Mouse (Mus musculus): ENCODE results near the gene Apc2. TPM values are rescaled to one million over a fixed set of nuclear protein-coding genes. Genes with fewer than 3 reads are reported as not detected.

Gene Apc2
- polyA plus RNA-seq, 2 experiments: 0.04 TPM; not detected in 1

GRCm38 (mm10) chr10:80296824-80297223, 1.0 kb downstream of the Apc2 start:
- no peak overlapping the region for H3K9ac ChIP-seq (replicated peaks)
- no peak for DNase-seq (ENCODE audit: low read depth in 3 of 3, low spot score in 3 of 3)
- H3K36me3 ChIP-seq (replicated peaks; ENCODE audit: control insufficient read depth, insufficient read depth, low read depth): peaks cover 16% of the 10 kb centered on the region
- WGBS (ENCODE audit: insufficient replicate concordance): 68% methylated on average over 5 of the region's 5 CpGs
- no peak overlapping the region for H3K4me2 ChIP-seq (ENCODE audit: low read depth)
- no peak for TF ChIP-seq CTCF (IDR thresholded peaks at IDR 0.05; ENCODE audit: low read depth)
- TF ChIP-seq EP300 (IDR thresholded peaks at IDR 0.05; ENCODE audit: low read depth): no peak
- no peak overlapping the region for H3K27ac ChIP-seq
- H3K4me1 ChIP-seq (replicated peaks; ENCODE audit: control insufficient read depth in 2 of 2, insufficient read depth in 2 of 2, low read length in 1 of 2): peaks cover 7 to 17% of the 10 kb centered on the region in 2 experiments
- H3K27me3 ChIP-seq (ENCODE audit: control insufficient read depth, insufficient read depth, low read length): peaks cover 50% of the 10 kb centered on the region
- H3K9me3 ChIP-seq (ENCODE audit: control insufficient read depth, low read length): no peaks in the 10 kb centered on the region
- ATAC-seq (ENCODE audit: insufficient read depth): no peak
- no peak overlapping the region for H3K4me3 ChIP-seq (ENCODE audit: insufficient read depth in 1 of 2, low read depth in 2 of 2, low read length in 2 of 2)

- H3K27ac ChIP-seq: no peak overlapping the region
- H3K4me3 ChIP-seq (ENCODE audit: insufficient read depth in 1 of 2, low read depth in 2 of 2, low read length in 2 of 2): no peak overlapping the region
- peaks cover 4 to 14% of the 10 kb centered on the region in 2 experiments; a peak in 3 of 4 replicates for H3K4me1 ChIP-seq (replicated peaks; ENCODE audit: control insufficient read depth in 2 of 2, insufficient read depth in 2 of 2, low read length in 1 of 2)
- H3K27me3 ChIP-seq (ENCODE audit: control insufficient read depth, insufficient read depth, low read length): peaks cover 53% of the 10 kb centered on the region
- no peak overlapping the region for H3K9ac ChIP-seq (replicated peaks)
- 43% methylated on average over 8 of the region's 8 CpGs for WGBS (ENCODE audit: insufficient replicate concordance)
- H3K36me3 ChIP-seq (replicated peaks; ENCODE audit: control insufficient read depth, insufficient read depth, low read depth): peaks cover 16% of the 10 kb centered on the region
- DNase-seq (ENCODE audit: low read depth in 3 of 3, low spot score in 3 of 3): no peak
- ATAC-seq (ENCODE audit: insufficient read depth): no peak
- TF ChIP-seq EP300 (IDR thresholded peaks at IDR 0.05; ENCODE audit: low read depth) (no peak), CTCF (IDR thresholded peaks at IDR 0.05; ENCODE audit: low read depth) (no peak)
- no peaks in the 10 kb centered on the region for H3K9me3 ChIP-seq (ENCODE audit: control insufficient read depth, low read length)
- H3K4me2 ChIP-seq (ENCODE audit: low read depth): no peak overlapping the region
These were observed 1.9 kb downstream of the Apc2 start for GRCm38 (mm10) chr10:80297526-80298133.

- Histone ChIP-seq H3K27me3 (ENCODE audit: control insufficient read depth, insufficient read depth, low read length) (peaks cover 59% of the 10 kb centered on the region), H3K4me2 (ENCODE audit: low read depth) (no peak overlapping the region), H3K4me1 (replicated peaks; ENCODE audit: control insufficient read depth in 2 of 2, insufficient read depth in 2 of 2, low read length in 1 of 2) (peaks cover 2 to 12% of the 10 kb centered on the region in 2 experiments; a peak in 2 of 4 replicates), H3K36me3 (replicated peaks; ENCODE audit: control insufficient read depth, insufficient read depth, low read depth) (peaks cover 10% of the 10 kb centered on the region), H3K27ac (no peak overlapping the region), H3K4me3 (ENCODE audit: insufficient read depth in 1 of 2, low read depth in 2 of 2, low read length in 2 of 2) (no peak overlapping the region), H3K9ac (replicated peaks) (no peak overlapping the region), H3K9me3 (ENCODE audit: control insufficient read depth, low read length) (no peaks in the 10 kb centered on the region)
- no peak for ATAC-seq (ENCODE audit: insufficient read depth)
- WGBS (ENCODE audit: insufficient replicate concordance): 7% methylated on average over 26 of the region's 26 CpGs
- TF ChIP-seq CTCF (IDR thresholded peaks at IDR 0.05; ENCODE audit: low read depth): no peak
- TF ChIP-seq EP300 (IDR thresholded peaks at IDR 0.05; ENCODE audit: low read depth): no peak
- no peak for DNase-seq (ENCODE audit: low read depth in 3 of 3, low spot score in 3 of 3)
These were observed 2.9 kb downstream of the Apc2 start for GRCm38 (mm10) chr10:80298571-80299281.

GRCm38 (mm10) chr10:80299301-80299700, 3.5 kb downstream of the Apc2 start:
- WGBS (ENCODE audit: insufficient replicate concordance): 9% methylated on average over 15 of the region's 15 CpGs
- Histone ChIP-seq H3K4me1 (replicated peaks; ENCODE audit: control insufficient read depth in 2 of 2, insufficient read depth in 2 of 2, low read length in 1 of 2) (peaks cover 2 to 9% of the 10 kb centered on the region in 2 experiments; a peak in 2 of 4 replicates), H3K9ac (replicated peaks) (no peak overlapping the region), H3K27ac (no peak overlapping the region), H3K4me2 (ENCODE audit: low read depth) (no peak overlapping the region), H3K36me3 (replicated peaks; ENCODE audit: control insufficient read depth, insufficient read depth, low read depth) (peaks cover 7% of the 10 kb centered on the region), H3K4me3 (ENCODE audit: insufficient read depth in 1 of 2, low read depth in 2 of 2, low read length in 2 of 2) (no peak overlapping the region), H3K27me3 (ENCODE audit: control insufficient read depth, insufficient read depth, low read length) (peaks cover 65% of the 10 kb centered on the region), H3K9me3 (ENCODE audit: control insufficient read depth, low read length) (no peaks in the 10 kb centered on the region)
- ATAC-seq (ENCODE audit: insufficient read depth) (no peak), DNase-seq (ENCODE audit: low read depth in 3 of 3, low spot score in 3 of 3) (no peak)
- TF ChIP-seq EP300 (IDR thresholded peaks at IDR 0.05; ENCODE audit: low read depth) (no peak), CTCF (IDR thresholded peaks at IDR 0.05; ENCODE audit: low read depth) (no peak)

DNA sequence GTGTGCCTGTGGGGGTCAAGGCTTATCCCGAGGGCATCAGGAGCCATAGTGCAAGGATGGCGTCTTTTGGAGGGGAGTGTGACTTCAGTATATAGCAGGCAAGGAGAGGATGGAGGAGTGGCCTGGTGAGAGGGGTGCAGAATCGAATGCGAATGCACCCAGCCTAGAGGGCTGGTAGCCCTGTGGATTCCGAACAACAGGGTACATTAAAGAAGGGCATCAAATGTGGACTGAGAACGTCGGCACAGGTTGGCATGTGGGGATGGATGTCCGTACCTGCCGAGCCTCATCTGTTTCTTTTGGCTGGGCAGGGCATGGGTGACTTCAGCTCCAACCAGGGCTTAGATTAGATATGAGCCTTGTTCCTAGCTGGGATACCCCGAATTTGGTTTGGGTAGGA, 4.0 kb downstream of the Apc2 start:
- H3K9ac ChIP-seq (replicated peaks): no peak overlapping the region
- H3K4me2 ChIP-seq (ENCODE audit: low read depth): no peak overlapping the region
- H3K27me3 ChIP-seq (ENCODE audit: control insufficient read depth, insufficient read depth, low read length): peaks cover 70% of the 10 kb centered on the region
- peaks cover 2 to 5% of the 10 kb centered on the region in 2 experiments; a peak in 2 of 4 replicates for H3K4me1 ChIP-seq (replicated peaks; ENCODE audit: control insufficient read depth in 2 of 2, insufficient read depth in 2 of 2, low read length in 1 of 2)
- DNase-seq (ENCODE audit: low read depth in 3 of 3, low spot score in 3 of 3): no peak
- 40% methylated on average over 10 of the region's 10 CpGs for WGBS (ENCODE audit: insufficient replicate concordance)
- H3K27ac ChIP-seq: no peak overlapping the region
- TF ChIP-seq EP300 (IDR thresholded peaks at IDR 0.05; ENCODE audit: low read depth) (no peak), CTCF (IDR thresholded peaks at IDR 0.05; ENCODE audit: low read depth) (no peak)
- no peaks in the 10 kb centered on the region for H3K9me3 ChIP-seq (ENCODE audit: control insufficient read depth, low read length)
- no peak overlapping the region for H3K4me3 ChIP-seq (ENCODE audit: insufficient read depth in 1 of 2, low read depth in 2 of 2, low read length in 2 of 2)
- no peak for ATAC-seq (ENCODE audit: insufficient read depth)
- H3K36me3 ChIP-seq (replicated peaks; ENCODE audit: control insufficient read depth, insufficient read depth, low read depth): peaks cover 2% of the 10 kb centered on the region
